Mouse (Mus musculus) hindlimb bud, embryonic 11.5 days (tissue): ENCODE data around the gene Gm10424.
"Not testable (repeated sequence)": the region's sequence is repeated elsewhere in the genome, so short reads cannot be mapped to it uniquely, and the experiment has no call there.

Experiments
- DNase-seq: peaks from one replicate; pipeline ENCODE4 v3.0.0-alpha.2; 2012; ENCODE audit warnings: low read depth, low spot score; ENCODE audit errors: extremely low spot score

The Gm10424 gene

GRCm38 (mm10) chr5:95272668-95273067 is at the start of gene Gm10424:
Gene Gm10424 (minus strand): TSS chr5:95272768.
- not testable (repeated sequence) for DNase-seq

GRCm38 (mm10) chr5:95305611-95306010 is 33.0 kb upstream of the Gm10424 start, which contains the start of gene Gm3259:
Gene Gm3259 (plus strand): TSS chr5:95305911.
- DNase-seq = not testable (repeated sequence)
